Mouse (Mus musculus) myocyte (in vitro differentiated cells): Measurements from ENCODE around the gene Atp1b2. TPM values are rescaled to one million over a fixed set of nuclear protein-coding genes. Genes with fewer than 3 reads are reported as not detected.

Source experiments
- H3K27me3 ChIP-seq: one replicate; pipeline ENCODE4 v1.6.1; 2011; ENCODE audit not compliant: control insufficient read depth, insufficient read depth, insufficient read length
- H3K36me3 ChIP-seq: one replicate; pipeline ENCODE4 v1.6.1; 2011; ENCODE audit not compliant: control insufficient read depth, insufficient read depth
- H3K4me2 ChIP-seq: one replicate; pipeline ENCODE4 v1.6.1; 2011; ENCODE audit warnings: low read depth, control low read depth
- H3K4me3 ChIP-seq: one replicate; pipeline ENCODE4 v1.5.1; 2011; ENCODE audit warnings: mild to moderate bottlenecking, control low read depth, moderate library complexity
- H3K79me2 ChIP-seq: one replicate; pipeline ENCODE4 v1.6.1; 2011; ENCODE audit not compliant: control insufficient read depth, insufficient read depth
- H3ac ChIP-seq: one replicate; pipeline ENCODE4 v1.6.1; 2011; ENCODE audit not compliant: control insufficient read depth, insufficient read length
- CEBPB ChIP-seq: IDR thresholded peaks from 2 replicates; pipeline ENCODE4 v1.6.1; 2011; ENCODE audit warnings: mild to moderate bottlenecking, moderate library complexity; ENCODE audit not compliant: poor library complexity, insufficient read depth, severe bottlenecking
- E2F4 ChIP-seq: IDR thresholded peaks from one replicate; pipeline ENCODE4 v1.6.1; 2011; ENCODE audit warnings: mild to moderate bottlenecking, control low read depth, moderate library complexity; ENCODE audit not compliant: insufficient read depth
- MAX ChIP-seq: IDR thresholded peaks from one replicate; pipeline ENCODE4 v1.6.1; 2011; ENCODE audit warnings: low read depth, mild to moderate bottlenecking, control low read depth
- MYOD1 ChIP-seq, 3 experiments: IDR thresholded peaks; one replicate each; pipeline ENCODE4 v1.6.1; 2011; ENCODE audit warnings: control low read depth in 2 of 3, low read depth in 2 of 3, mild to moderate bottlenecking in 2 of 3, moderate library complexity in 1 of 3; ENCODE audit not compliant: insufficient read length in 2 of 3, control insufficient read depth in 1 of 3
- MYOG ChIP-seq, 3 experiments: IDR thresholded peaks; one replicate each; pipeline ENCODE4 v1.6.1; 2011; ENCODE audit warnings: control low read depth in 2 of 3, low read depth in 2 of 3, mild to moderate bottlenecking in 2 of 3; ENCODE audit not compliant: insufficient read length in 2 of 3, control insufficient read depth in 1 of 3, insufficient read depth in 1 of 3
- POLR2A ChIP-seq: IDR thresholded peaks from one replicate; pipeline ENCODE4 v1.6.1; 2011; ENCODE audit warnings: low read depth, mild to moderate bottlenecking, control low read depth, moderate library complexity; ENCODE audit not compliant: insufficient read length
- POLR2AphosphoS2 ChIP-seq: IDR thresholded peaks from one replicate; pipeline ENCODE4 v1.6.1; 2011; ENCODE audit warnings: low read depth, control low read depth; ENCODE audit not compliant: insufficient read length
- REST ChIP-seq: IDR thresholded peaks from one replicate; pipeline ENCODE4 v1.6.1; 2011; ENCODE audit warnings: mild to moderate bottlenecking, control low read depth, moderate library complexity; ENCODE audit not compliant: insufficient read depth, insufficient read length
- SRF ChIP-seq: IDR thresholded peaks from one replicate; pipeline ENCODE4 v1.6.1; 2011; ENCODE audit warnings: low read depth; ENCODE audit not compliant: control insufficient read depth, insufficient read length
- TCF12 ChIP-seq: IDR thresholded peaks from one replicate; pipeline ENCODE4 v1.6.1; 2011; ENCODE audit warnings: mild to moderate bottlenecking, control low read depth; ENCODE audit not compliant: poor library complexity, insufficient read depth, severe bottlenecking
- TCF3 ChIP-seq: IDR thresholded peaks from one replicate; pipeline ENCODE4 v1.6.1; 2011; ENCODE audit warnings: low read depth, control low read depth; ENCODE audit not compliant: insufficient read length
- USF1 ChIP-seq: IDR thresholded peaks from one replicate; pipeline ENCODE4 v1.6.1; 2011; ENCODE audit warnings: low read depth, mild to moderate bottlenecking, control low read depth, moderate library complexity
- polyA plus RNA-seq: library from polyadenylated mRNA; unstranded; fragments of >200 nt; fragmentation: generic; extraction: Trizol; gene quantifications from one replicate; pipeline ENCODE4 v1.2.1, GENCODE M21; 2012; ENCODE audit warnings: missing spikeins

Gene Atp1b2
- polyA plus RNA-seq, 1 experiment: 6.6 TPM

DNA sequence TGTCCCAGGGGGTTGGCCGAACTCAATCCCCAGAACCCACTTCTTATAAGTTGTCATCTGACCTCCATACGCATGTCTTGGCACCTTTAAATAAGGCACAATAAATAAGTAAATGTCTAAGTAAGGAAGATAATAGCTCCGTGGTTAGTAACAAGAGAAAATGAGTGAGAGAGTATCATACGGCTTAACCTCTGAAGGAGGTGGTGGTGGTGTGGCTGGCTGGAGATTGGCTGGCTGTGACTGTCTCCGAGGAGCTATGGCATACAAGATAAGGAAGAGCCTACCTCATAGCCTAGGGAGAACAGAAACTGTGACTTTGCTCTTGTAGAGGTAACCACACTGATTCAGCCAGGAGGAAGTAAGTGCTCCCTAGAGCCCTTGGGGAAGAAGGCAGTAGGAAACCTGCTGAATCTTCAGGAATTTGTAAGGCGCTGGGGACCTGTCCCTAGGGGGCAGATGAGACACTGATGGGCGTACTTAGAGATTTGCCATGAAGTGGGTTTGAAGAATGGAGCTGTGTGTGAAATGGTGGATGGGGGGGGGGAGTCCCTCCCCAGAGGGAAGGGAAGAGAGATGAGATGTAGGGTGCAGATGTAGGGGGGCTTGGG is 19.9 kb downstream of the Atp1b2 start:
- Histone ChIP-seq H3ac (no peak overlapping the region), H3K79me2 (peaks cover 53% of the 10 kb centered on the region), H3K27me3 (no peaks in the 10 kb centered on the region), H3K36me3 (peaks cover 12% of the 10 kb centered on the region), H3K4me3 (no peak overlapping the region), H3K4me2 (no peak overlapping the region)
- no peak for TF ChIP-seq POLR2AphosphoS2
- no peak for TF ChIP-seq MYOD1 (IDR thresholded peaks at IDR 0.05; ENCODE audit: control insufficient read depth in 1 of 3, insufficient read length in 2 of 3, low read depth in 2 of 3)
- no peak for TF ChIP-seq TCF3
- TF ChIP-seq MYOG (IDR thresholded peaks at IDR 0.05; ENCODE audit: control insufficient read depth in 1 of 3, insufficient read depth in 1 of 3, insufficient read length in 2 of 3, low read depth in 2 of 3): no peak
- no peak for TF ChIP-seq SRF

DNA sequence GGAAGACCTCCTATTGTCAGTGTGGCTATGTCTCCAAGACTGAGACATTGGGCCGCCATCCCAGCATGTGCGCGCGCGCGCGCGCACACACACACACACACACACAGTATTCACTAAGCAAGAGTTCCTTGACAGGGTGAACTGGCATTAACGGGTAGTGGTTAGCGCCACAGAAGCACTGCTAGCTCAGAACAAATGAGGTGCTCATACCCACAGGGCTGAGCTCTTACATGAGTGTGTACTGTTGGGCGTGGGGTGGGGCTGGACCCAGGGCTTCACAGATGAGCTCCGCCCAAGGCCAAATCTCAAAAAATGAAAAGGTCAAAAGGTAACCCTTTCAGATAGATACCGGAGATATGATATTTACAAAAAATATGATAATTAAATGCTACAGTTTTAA is 20.8 kb downstream of the Atp1b2 start:
- Histone ChIP-seq H3K4me2 (no peak overlapping the region), H3ac (no peak overlapping the region), H3K79me2 (peaks cover 60% of the 10 kb centered on the region), H3K4me3 (no peak overlapping the region), H3K36me3 (peaks cover 9% of the 10 kb centered on the region), H3K27me3 (no peaks in the 10 kb centered on the region)
- TF ChIP-seq USF1 (no peak), MYOG (IDR thresholded peaks at IDR 0.05; ENCODE audit: control insufficient read depth in 1 of 3, insufficient read depth in 1 of 3, insufficient read length in 2 of 3, low read depth in 2 of 3) (no peak), TCF12 (no peak), CEBPB (no peak)

DNA sequence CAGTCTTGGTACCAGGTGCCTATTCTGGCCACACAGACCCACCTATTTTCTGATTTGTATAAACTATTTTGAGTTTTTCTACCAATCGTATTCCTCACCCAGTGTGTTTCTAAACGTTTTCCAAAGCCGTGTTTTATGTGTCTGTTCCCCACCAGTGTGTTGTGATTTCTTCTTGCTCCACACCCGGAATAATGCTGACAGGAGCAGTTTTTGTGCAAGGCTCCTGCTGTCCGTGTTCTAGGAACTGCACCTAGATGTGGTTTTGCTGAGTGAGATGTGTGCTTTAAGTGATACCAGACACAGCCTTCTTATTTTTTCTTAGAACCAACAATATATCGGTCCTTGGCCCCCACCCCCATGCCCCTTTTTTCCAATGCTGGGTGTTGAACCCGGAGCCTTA is 21.7 kb downstream of the Atp1b2 start:
- peaks cover 60% of the 10 kb centered on the region for H3K79me2 ChIP-seq
- H3K4me3 ChIP-seq: no peak overlapping the region
- H3K4me2 ChIP-seq: no peak overlapping the region
- H3ac ChIP-seq: no peak overlapping the region
- H3K27me3 ChIP-seq: no peaks in the 10 kb centered on the region
- peaks cover 5% of the 10 kb centered on the region for H3K36me3 ChIP-seq
- TF ChIP-seq USF1: no peak
- TF ChIP-seq CEBPB: no peak
- TF ChIP-seq MYOG (IDR thresholded peaks at IDR 0.05; ENCODE audit: control insufficient read depth in 1 of 3, insufficient read depth in 1 of 3, insufficient read length in 2 of 3, low read depth in 2 of 3): no peak

DNA sequence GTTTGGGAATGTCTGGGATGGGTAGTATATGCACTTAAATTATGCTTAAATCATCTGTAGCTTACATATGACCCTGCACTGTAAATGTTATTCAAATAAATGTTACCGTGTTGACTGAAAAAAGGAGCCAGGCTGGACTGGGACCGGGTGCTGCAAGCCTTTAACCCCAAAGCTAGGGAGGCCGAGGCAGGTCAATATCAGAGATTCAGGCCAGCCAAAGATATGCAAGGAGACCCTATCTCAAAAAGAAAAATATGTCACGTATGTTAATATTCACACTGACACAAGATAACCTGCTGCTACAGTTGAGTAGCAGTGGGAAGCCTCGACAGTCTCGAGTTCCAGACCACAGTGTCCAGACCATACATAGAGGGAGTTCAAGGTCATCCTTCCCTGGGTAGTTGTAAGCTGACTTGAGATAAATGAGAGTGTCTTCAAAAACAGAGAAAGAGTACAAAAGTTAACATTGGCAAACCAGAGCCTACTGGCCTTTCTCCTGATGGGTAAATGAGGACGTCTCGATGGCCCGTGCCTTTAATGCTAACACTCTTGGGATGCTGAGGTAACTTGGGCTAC is 23.4 kb downstream of the Atp1b2 start:
- peaks cover 75% of the 10 kb centered on the region for H3K79me2 ChIP-seq
- H3K36me3 ChIP-seq: no peaks in the 10 kb centered on the region
- no peak overlapping the region for H3ac ChIP-seq
- H3K4me2 ChIP-seq: peak overlapping the region; percentile 94
- H3K4me3 ChIP-seq: peak overlapping the region; percentile 99
- no peaks in the 10 kb centered on the region for H3K27me3 ChIP-seq
- TF ChIP-seq REST (no peak), MAX (no peak), POLR2AphosphoS2 (no peak), CEBPB (no peak), SRF (no peak)

DNA sequence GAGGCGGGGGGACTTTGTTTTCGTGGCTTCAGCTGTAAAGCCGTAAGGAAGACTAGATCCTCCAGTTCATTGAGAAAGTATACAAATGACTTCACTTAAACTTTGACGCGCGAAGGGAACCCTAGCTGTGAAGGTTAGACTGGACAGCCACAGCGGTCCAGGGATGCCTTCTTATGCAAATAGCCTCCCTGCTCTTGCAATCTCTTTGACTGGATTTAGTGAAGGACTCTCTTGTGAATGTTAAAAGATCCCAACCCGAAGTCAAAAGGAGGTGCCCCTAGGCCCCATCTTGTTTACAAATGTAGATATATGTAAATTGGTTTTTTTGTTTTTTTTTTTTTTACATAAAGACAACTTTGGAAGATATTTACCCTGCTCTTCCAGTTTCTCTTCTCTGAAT is 23.9 kb downstream of the Atp1b2 start:
- Histone ChIP-seq H3K4me2 (peak overlapping the region; percentile 94), H3ac (no peak overlapping the region)

More for the DNA sequence above, 23.9 kb downstream of the Atp1b2 start:
- Histone ChIP-seq H3K4me3 (peak overlapping the region; percentile 99), H3K36me3 (no peaks in the 10 kb centered on the region), H3K27me3 (no peaks in the 10 kb centered on the region), H3K79me2 (peaks cover 80% of the 10 kb centered on the region)
- TF ChIP-seq SRF (no peak), REST (no peak), E2F4 (no peak), POLR2AphosphoS2 (no peak), POLR2A (no peak), MYOG (IDR thresholded peaks at IDR 0.05; ENCODE audit: control insufficient read depth in 1 of 3, insufficient read depth in 1 of 3, insufficient read length in 2 of 3, low read depth in 2 of 3) (no peak), CEBPB (no peak), MYOD1 (IDR thresholded peaks at IDR 0.05; ENCODE audit: control insufficient read depth in 1 of 3, insufficient read length in 2 of 3, low read depth in 2 of 3) (no peak), MAX (no peak), TCF12 (no peak)
